Mouse (Mus musculus) stomach, postnatal 0 days (tissue): ENCODE data around the gene Ubxn6.

Experiments used
- CTCF ChIP-seq: IDR thresholded peaks from 2 replicates; pipeline ENCODE4 v1.5.1; 2016; ENCODE audit warnings: antibody characterized with exemption, low read depth, mild to moderate bottlenecking, moderate library complexity
- EP300 ChIP-seq: optimal IDR thresholded peaks from 2 replicates; pipeline ENCODE3; 2016; ENCODE audit warnings: antibody characterized with exemption

GRCm38 (mm10) chr17:56098711-56099572 lies 24.1 kb upstream of the Ubxn6 start:
- TF ChIP-seq CTCF (peak; percentile 41), EP300 (no peak)
